Mouse (Mus musculus) thymus, postnatal 14 days (tissue): ENCODE results near the gene Pofut1.
A peak's percentile ranks its signal among the peaks of the same experiment; 100 is the strongest.
"Not testable (repeated sequence)": the region's sequence is repeated elsewhere in the genome, so short reads cannot be mapped to it uniquely, and the experiment has no call there.

Experiments
- DNase-seq: peaks from one replicate; pipeline ENCODE4 v3.0.0; 2021

Gene Pofut1

GRCm38 (mm10) chr2:153239021-153239859 is 2.1 kb upstream of the Pofut1 start:
- no peak for DNase-seq

- peak; percentile 20 for DNase-seq
These were observed 1.4 kb upstream of the Pofut1 start for GRCm38 (mm10) chr2:153239860-153240480.

GRCm38 (mm10) chr2:153240701-153241235 is 565 bp upstream of the Pofut1 start:
- peak; percentile 68 for DNase-seq

GRCm38 (mm10) chr2:153242156-153242555 is 823 bp downstream of the Pofut1 start:
- DNase-seq = no peak

- DNase-seq = no peak
These were observed 8.4 kb downstream of the Pofut1 start for GRCm38 (mm10) chr2:153249751-153250150.

- no peak for DNase-seq
These were observed 15.3 kb downstream of the Pofut1 start for GRCm38 (mm10) chr2:153256604-153257003.

- peak; percentile 50 for DNase-seq
These were observed 17.9 kb downstream of the Pofut1 start for GRCm38 (mm10) chr2:153259030-153259863.

- DNase-seq = peak; percentile 62
These were observed 18.7 kb downstream of the Pofut1 start for GRCm38 (mm10) chr2:153259864-153260674.

GRCm38 (mm10) chr2:153263053-153263452 is 21.7 kb downstream of the Pofut1 start:
- DNase-seq = peak; percentile 78

GRCm38 (mm10) chr2:153267331-153267730 is 26.0 kb downstream of the Pofut1 start:
- DNase-seq = no peak

- DNase-seq = not testable (repeated sequence)
These were observed 29.0 kb downstream of the Pofut1 start for GRCm38 (mm10) chr2:153270231-153270915.

GRCm38 (mm10) chr2:153274200-153274918 is 33.0 kb downstream of the Pofut1 start:
- peak; percentile 57 for DNase-seq

GRCm38 (mm10) chr2:153274919-153275247 is 33.5 kb downstream of the Pofut1 start:
- DNase-seq = no peak

- not testable (repeated sequence) for DNase-seq
These were observed 34.2 kb downstream of the Pofut1 start for GRCm38 (mm10) chr2:153275577-153275976.

- no peak for DNase-seq
These were observed 35.1 kb downstream of the Pofut1 start for GRCm38 (mm10) chr2:153276440-153276839.

GRCm38 (mm10) chr2:153276846-153277245 is 35.5 kb downstream of the Pofut1 start:
- not testable (repeated sequence) for DNase-seq

GRCm38 (mm10) chr2:153278357-153278756 is 37.0 kb downstream of the Pofut1 start:
- DNase-seq = peak; percentile 77

- no peak for DNase-seq
These were observed 42.6 kb downstream of the Pofut1 start for GRCm38 (mm10) chr2:153283919-153284318.

GRCm38 (mm10) chr2:153286524-153286923 is 45.2 kb downstream of the Pofut1 start:
- no peak for DNase-seq

- DNase-seq = no peak
These were observed 46.5 kb downstream of the Pofut1 start for GRCm38 (mm10) chr2:153287835-153288234.
